Mouse (Mus musculus) embryo, embryonic 9.5 days (tissue): Measurements from ENCODE around the gene Krtap2-4.
"Not testable (repeated sequence)": the region's sequence is repeated elsewhere in the genome, so short reads cannot be mapped to it uniquely, and the experiment has no call there.

Experiments
- DNase-seq: peaks from one replicate; pipeline ENCODE4 v3.0.0-alpha.2; 2017; ENCODE audit errors: extremely low spot score

Gene Krtap2-4

DNA sequence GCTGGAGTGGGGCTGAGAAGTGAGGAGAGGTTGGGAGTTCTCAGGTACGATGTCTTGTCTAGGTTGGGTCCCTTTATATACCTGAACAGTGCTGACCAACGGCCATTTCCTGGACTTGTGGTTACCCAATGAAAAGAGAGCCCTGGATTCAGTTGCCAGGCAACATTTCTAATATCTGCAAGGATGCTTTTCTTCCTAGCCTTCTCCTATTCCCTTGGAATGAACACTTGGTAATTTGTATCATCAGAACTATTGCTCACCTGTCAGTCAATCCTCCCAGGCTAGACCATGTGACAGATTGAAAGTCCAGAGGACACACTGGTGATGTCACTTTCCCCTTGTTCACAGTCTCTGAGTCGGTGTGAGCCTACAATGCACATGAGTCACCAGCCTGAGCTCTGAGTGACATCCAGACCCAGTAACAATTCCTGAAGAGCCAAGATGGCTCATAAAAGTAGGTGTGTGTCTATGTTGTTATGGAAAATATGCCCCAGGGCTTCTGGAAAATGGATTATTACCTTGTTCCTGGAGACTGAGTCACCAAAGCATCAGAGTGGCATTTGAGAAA lies at the start of gene Krtap2-4:
TSS of gene Krtap2-4 (minus strand) at position 51 of the 568 bp plus-strand sequence.
- no peak for DNase-seq

DNA sequence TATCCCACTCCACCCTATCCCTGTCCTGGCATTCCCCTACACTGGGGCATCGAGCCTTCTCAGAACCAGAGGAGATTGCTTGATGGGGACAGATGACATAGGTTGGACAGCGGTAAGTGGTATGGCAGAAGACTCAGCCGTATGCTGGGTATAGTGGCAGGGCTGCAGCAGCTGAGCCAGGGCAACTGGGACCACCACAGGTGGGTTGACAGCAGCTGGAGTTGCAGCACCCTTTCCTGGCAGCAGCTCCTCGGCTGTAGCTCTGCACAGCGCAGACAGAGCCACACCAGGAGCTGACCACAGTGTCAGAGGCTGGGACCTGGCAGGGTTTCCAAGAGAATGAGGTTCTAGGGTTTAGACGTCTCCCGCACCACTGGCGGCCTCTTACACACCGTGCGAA lies 48.2 kb upstream of the Krtap2-4 start:
- no peak for DNase-seq

DNA sequence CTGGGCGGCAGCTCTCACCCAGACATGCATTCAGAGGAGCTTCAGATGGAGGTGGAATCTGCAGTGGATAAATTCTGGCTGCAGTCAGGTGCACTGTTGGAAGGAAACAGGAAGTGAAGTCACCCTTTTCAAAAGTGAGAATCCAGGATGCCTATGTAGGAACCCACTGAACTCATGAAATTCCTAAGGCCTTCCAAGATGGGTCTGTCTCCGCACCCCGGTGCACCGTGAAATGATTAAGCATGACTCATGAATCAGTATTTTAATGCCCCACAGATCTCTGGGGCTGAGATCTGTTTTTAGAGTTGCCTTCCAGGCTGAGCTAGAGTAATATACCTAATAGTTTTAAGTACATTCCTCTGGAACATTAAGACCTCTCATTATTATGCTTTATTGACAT lies 44.6 kb upstream of the Krtap2-4 start:
- no peak for DNase-seq

DNA sequence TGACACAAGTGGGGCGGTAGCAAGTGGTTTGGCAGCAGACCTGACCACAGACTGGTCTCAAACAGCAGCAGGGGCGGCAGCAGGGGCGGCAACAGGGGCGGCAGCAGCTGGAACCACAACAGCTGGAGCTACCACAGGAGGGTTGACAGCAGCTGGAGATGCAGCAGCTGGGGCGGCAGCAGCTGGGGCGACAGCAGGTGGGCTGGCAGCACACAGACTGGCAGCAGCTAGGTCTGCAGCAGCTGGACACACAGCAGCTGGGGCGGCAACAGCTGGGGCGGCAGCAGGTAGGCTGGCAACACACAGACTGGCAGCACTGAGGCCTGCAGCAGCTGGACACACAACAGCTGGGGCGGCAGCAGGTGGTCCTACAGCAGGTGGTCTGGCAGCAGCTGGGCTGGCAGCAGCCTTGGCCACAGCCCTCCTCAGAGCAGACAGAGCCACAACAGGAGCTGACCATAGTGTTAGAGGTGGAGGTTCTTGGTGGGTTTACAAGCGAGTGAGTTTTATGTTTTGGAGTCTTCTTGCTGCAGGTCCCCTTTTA lies 43.9 kb upstream of the Krtap2-4 start, which contains the start of gene Gm11563:
TSS of gene Gm11563 (minus strand) at position 494 of the 544 bp plus-strand sequence.
- DNase-seq: not testable (repeated sequence)

DNA sequence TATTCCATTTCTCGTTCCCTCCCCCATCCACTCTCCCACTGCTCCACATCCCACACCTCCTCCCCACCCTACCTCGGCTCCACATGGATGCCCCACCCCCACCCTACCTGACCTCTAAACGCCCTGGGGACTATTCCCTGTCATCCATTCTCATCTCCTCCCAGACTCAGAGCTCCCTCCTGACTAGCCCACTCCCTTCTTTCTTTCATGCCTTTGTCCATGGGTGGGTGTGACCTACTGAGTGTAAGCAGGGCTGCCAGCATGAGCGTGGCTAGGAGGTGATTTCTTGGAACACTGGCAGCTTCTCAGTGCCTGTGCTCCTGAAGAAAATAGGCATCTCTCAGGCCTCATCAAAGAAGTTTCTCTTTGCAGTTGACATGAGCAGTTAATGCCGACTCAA lies 42.4 kb upstream of the Krtap2-4 start:
- DNase-seq: no peak

DNA sequence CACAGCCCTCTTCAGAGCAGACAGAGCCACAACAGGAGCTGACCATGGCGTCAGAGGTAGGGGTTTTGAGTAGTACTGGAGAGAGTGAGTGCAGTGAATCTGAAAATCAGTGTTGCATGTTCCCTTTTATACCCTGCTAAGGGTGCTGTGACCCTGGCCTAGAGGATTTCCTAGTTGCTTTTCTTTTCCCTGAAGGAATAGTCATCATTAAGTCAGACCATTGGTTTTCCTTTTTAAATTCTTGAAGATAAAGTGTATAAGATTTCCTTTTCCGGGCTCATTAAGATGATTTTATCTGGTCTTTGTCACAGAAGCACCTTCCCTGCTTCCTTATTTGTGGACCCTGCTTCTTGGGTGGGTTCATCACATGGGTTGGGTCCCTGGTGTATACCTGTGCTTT lies 35.5 kb upstream of the Krtap2-4 start, which contains the start of gene Gm11555:
TSS of gene Gm11555 (minus strand) at position 101 of the 400 bp plus-strand sequence.
- no peak for DNase-seq

DNA sequence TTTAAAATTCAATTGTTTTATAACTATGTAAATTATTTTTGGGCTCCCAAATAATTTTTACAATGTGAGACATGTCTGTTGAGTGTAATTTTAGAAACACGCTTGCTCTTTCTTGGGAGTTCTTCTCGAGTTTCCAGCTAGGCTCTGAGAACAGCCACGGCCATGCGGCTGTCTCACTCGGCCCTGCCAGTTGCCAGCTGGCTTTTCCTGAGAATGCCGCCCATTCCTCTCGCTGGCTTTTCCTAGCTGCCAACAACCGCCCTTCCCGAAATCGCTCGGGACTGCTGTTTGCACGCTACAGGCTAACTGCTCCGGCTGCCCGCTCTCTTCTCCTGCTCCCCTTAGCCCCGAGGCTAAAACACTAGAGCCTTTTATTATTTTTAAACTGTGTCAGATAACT lies 31.8 kb upstream of the Krtap2-4 start:
- DNase-seq: no peak

DNA sequence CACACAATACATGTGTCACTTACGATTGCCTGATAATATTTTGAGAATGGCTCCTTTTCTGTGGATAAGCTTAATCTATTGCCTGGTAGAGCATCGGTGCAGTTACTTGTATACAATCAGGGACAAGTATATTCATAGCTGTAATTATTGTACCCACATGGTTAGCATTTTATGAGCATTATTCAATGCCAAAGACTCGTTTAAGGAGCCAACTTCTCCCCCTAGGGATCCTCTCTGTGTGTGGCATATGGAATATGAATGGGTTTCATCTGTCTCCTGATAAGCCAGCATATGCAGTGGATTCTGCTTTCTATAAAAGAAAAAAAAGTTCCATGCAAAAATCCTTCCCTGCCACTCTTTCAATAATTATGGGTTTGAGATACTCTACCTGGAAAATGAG lies 29.7 kb upstream of the Krtap2-4 start:
- no peak for DNase-seq

DNA sequence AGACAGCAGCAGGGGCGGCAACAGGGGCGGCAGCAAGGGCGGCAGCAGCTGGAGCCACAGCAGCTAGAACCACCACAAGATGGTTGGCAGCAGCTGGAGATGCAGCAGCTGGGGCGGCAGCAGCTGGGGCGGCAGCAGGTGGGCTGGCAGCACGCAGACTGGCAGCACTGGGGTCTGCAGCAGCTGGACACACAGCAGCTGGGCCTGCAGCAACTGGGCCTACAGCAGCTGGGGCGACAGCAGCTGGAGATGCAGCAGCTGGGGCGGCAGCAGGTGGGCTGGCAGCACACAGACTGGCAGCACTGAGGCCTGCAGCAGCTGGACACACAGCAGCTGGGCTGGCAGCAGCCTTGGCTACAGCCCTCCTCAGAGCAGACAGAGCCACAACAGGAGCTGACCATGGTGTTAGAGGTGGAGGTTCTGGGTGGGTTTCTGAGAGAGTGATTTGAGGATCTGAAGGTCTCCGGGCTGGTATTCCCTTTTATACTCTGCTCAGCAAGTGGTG lies 29.0 kb upstream of the Krtap2-4 start, which contains the start of gene Krtap4-7:
TSS of gene Krtap4-7 (minus strand) at position 455 of the 505 bp plus-strand sequence.
- not testable (repeated sequence) for DNase-seq

DNA sequence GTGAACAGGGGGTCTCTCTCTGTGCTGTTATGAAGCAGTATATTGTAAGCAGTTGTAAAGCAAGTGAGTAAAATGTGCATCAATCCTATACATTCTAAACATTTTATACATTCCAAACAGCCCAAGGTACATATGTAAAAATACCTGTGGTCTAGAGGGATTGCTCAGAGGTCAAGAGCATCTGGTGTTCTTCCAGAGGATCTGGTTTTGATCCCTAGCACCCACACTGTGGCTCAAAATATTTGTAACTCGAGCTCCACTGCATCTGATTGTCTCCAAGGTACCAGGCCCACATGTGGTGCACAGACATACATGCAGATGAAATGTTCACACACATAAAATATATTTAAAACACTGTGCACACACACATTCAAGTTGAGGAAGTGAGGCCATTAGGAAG lies 26.3 kb upstream of the Krtap2-4 start:
- no peak for DNase-seq

DNA sequence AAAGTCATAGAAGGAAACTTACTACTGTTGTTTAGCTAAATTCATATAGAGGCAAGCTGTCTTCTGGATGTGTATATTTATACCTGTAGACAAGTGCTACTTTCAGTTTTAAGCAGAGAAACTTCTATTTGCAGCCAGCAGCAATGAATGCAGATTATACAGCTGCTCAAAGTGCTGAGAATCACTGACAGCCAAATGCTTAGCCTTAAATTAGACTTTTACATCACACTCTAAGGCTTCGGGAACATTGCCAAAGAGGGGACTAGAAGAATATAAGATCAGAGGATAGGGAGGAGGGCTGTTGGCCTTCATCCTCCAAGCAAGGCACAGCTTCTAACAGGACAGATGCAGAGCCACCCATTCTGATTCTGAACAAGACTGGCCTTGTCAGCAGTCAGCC lies 22.4 kb upstream of the Krtap2-4 start:
- DNase-seq: no peak

DNA sequence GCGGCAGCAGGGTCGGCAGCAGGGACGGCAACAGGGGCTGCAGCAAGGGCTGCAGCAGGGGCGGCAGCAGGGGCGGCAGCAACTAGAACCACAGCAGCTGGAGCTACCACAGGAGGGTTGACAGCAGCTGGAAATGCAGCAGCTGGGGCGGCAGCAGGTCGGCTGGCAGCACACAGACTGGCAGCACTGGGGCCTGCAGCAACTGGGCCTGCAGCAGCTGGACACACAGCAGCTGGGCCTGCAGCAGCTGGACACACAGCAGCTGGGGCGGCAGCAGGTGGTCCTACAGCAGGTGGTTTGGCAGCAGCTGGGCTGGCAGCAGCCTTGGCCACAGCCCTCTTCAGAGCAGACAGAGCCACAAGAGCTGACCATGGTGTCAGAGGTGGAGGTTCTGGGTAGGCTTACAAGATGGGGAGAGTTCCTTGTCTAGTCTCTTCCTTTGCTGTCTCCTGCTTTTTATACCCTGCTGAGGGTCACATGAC lies 20.0 kb upstream of the Krtap2-4 start, which contains the start of gene Krtap4-2:
TSS of gene Krtap4-2 (minus strand) at position 432 of the 482 bp plus-strand sequence.
- DNase-seq: no peak

DNA sequence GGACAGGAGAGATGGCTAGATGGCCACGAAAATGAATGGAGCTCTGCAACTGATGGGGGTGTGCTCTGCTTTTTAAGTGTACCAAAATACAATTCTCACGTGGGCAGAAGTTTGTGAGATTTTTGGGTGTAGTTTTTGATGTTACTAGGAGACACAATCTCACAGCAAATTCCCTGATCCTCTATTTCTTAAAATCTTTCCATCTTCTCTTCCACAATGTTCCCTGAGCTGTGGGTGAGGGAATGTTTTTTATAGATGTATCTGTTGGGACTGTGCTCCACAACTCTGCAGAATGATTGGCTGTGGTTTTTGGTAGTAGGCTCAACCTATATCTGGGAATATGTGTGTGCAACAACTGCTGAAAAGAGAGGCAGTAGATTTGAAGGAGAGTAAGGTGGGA lies 18.6 kb upstream of the Krtap2-4 start:
- no peak for DNase-seq

DNA sequence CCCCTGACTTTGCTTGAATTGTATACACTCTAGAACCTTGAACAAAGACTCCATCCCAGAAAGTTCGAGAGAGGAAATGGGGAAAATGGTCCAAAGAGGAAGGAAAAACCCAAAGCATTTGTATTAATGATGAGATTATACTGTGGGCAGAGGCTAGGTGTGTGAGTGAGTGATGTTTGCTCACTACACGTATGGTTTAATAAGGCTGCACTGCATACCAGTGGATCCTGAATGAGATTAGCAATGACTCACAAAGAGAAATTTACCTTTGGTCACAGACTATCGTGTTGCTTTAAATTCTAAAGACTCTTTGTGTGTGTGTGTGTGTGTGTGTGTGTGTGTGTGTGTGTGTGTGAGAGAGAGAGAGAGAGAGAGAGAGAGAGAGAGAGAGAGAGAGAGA lies 16.2 kb upstream of the Krtap2-4 start:
- no peak for DNase-seq

DNA sequence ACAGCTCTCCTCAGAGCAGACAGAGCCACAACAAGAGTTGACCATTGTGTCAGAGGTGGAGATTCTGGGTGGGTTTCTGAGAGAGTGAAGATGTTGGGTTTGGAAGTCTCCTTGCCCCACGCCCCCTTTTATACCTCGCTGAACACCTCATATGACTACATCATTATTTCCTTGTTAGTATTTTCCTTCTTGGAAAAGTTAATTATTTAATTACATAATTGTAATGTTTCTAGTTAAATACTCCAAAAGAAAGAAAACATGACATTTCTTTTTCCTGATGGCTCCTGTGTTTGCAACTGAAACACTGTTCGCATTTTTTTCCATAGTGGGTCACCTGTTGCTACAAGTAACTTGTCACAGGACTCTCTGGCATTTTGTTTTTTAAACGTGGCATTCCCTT lies 13.5 kb upstream of the Krtap2-4 start, which contains the start of gene Krtap4-1:
TSS of gene Krtap4-1 (minus strand) at position 101 of the 400 bp plus-strand sequence.
- no peak for DNase-seq

DNA sequence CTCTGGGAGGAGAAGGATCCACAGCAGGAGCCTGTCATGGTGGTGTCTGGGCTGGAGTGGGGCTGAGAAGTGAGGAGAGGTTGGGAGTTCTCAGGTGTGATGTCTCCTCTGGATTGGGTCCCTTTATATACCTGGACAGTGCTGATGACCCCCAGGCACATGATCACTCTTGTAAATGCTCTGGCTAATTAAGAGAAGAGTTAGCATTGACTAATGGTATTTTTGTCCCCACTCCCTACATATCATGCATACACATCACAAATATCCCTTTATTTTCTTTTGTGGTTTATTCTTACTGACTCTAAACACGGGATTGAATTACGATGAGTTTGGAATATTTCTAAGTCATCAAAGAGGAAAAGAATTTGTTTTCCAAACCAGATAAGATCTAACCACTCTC lies 5.7 kb upstream of the Krtap2-4 start, which contains the start of gene Gm11562:
TSS of gene Gm11562 (minus strand) at position 101 of the 400 bp plus-strand sequence.
- no peak for DNase-seq

DNA sequence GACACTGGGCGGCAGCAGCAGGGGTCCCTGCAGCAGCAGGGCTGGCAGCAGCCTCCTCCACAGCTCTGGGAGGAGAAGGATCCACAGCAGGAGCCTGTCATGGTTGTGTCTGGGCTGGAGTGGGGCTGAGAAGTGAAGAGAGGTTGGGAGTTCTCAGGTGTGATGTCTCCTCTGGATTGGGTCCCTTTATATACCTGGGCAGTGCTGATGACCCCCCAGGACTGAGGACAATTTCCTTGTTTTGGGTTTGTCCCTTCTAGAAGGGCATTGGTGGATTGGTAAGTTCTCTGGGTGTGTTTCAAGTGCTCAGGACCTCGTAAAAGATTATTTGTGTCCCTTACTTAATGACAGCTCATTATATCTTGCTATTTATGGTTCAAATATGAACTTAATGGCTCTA lies 4.6 kb downstream of the Krtap2-4 start, which contains the start of gene Gm11937:
TSS of gene Gm11937 (minus strand) at position 101 of the 400 bp plus-strand sequence.
- DNase-seq: not testable (repeated sequence)

DNA sequence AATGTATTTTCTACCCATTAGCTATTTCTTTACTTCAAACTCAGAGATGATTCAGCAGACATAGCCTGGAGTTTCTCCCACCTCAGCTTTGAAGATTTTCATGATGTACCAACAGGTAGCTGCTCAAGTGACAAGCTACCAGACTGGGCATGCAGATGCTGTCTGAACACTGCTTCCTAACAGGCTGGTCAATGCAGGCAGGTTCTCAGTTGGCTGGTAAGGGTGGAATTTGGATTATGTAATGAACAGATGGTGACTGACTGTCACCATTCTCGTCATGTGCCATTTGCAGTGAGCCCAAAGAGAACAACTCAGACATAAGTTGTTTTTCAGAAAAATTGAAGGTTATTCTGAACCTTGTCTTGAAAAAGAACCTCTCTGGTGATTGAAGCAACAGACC lies 5.5 kb downstream of the Krtap2-4 start:
- DNase-seq: no peak

DNA sequence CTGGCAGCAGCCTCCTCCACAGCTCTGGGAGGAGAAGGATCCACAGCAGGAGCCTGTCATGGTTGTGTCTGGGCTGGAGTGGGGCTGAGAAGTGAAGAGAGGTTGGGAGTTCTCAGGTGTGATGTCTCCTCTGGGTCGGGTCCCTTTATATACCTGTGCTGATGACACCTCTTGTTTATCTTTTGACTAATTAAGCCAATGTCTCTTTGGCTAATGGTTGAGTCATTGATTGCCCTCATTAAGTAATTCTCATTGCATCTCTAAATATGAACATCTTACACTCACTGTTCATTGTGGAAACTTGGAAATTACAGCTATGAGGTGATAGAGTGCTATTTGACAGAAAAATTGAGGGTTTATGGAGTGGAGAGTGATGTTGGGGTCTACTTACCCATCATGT lies 11.4 kb downstream of the Krtap2-4 start, which contains the start of gene Gm11938:
TSS of gene Gm11938 (minus strand) at position 101 of the 400 bp plus-strand sequence.
- DNase-seq: not testable (repeated sequence)

DNA sequence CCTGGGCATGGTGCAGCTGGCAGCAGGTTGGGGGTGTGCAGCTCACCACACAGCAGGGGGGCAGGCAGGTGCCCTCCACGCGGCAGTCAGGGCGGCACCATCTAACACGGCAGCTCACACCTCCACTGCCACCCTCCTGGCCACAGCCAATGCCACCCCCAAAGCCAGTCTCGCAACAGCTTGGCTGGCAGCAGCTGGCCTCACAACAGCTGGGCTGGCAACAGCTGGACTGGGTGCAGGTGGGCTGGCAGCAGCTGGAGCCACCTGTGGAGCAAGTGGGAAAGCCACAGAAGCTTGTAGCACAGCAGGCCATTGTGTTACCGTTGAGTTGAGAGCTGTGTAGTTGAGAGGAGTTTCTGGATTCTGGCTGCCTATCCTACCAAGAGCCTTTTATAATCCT lies 16.9 kb downstream of the Krtap2-4 start, which contains the start of gene Krtap9-3:
TSS of gene Krtap9-3 (minus strand) at position 364 of the 400 bp plus-strand sequence.
- DNase-seq: not testable (repeated sequence)

DNA sequence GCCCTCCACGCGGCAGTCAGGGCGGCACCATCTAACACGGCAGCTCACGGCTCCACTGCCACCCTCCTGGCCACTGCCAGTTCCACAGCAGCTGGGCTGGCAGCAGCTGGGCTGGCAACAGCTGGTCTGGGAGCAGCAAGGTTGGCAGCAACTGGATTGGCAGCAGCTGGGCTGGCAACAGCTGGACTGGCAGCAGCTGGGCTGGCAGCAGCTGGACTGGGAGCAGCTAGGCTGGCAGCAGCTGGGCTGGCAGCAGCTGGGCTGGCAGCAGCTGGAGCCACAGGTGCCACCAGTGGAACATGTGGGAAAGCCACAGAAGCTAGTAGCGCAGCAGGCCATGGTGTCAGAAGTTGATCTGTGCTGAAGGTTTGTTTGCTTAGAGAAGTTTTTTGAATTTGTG lies 23.7 kb downstream of the Krtap2-4 start, which contains the start of gene Krtap1-3:
TSS of gene Krtap1-3 (minus strand) at position 359 of the 400 bp plus-strand sequence.
- no peak for DNase-seq

DNA sequence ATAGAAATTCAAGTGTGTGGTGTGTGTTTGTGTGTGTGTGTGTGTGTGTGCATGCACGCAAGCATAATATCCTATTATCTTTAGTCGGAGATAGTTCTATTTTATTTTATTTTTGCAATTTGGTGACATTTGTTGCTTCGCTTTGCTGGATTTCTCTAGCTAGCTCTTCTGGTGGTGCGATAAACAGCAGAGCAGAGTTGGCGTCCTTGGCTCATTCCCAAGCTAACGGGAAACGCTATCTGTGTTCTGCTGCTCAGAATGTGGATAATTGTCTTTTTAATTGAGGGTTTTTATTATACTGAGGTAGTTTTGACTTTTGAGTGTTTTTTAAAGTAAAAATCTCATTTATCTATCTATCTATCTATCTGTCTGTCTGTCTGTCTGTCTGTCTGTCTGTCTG lies 29.6 kb downstream of the Krtap2-4 start:
- DNase-seq: no peak
